Mouse (Mus musculus) forebrain, embryonic 11.5 days (tissue): ENCODE results near the gene Prickle1. TPM values are rescaled to one million over a fixed set of nuclear protein-coding genes. Genes with fewer than 3 reads are reported as not detected.

Source experiments
- polyA plus RNA-seq: library from polyadenylated mRNA; unstranded; fragments of >200 nt; fragmentation: Nextera tagmentation; extraction: Ambion mirVana; gene quantifications from 2 replicates; pipeline ENCODE4 v1.2.1, GENCODE M21; 2014

Gene Prickle1
- polyA plus RNA-seq, 1 experiment from 2014 or later: 11.6 TPM

Other genes with a start within 250 kb of the Prickle1 start
- 154 and 167 TPM in 2 replicates for gene Zcrb1, start 197.6 kb downstream of the Prickle1 start, polyA plus RNA-seq
- 71.5 and 79.9 TPM in 2 replicates for gene Pphln1, start 197.5 kb downstream of the Prickle1 start, polyA plus RNA-seq